Mouse (Mus musculus) induced T-regulatory cell, adult 2 months (primary cell): Measurements from ENCODE around the gene Tsc22d1.

Source experiments
- DNase-seq: peaks from one replicate; pipeline ENCODE4 v3.0.0-alpha.2; 2012; ENCODE audit warnings: low read depth

Tsc22d1 gene

DNA sequence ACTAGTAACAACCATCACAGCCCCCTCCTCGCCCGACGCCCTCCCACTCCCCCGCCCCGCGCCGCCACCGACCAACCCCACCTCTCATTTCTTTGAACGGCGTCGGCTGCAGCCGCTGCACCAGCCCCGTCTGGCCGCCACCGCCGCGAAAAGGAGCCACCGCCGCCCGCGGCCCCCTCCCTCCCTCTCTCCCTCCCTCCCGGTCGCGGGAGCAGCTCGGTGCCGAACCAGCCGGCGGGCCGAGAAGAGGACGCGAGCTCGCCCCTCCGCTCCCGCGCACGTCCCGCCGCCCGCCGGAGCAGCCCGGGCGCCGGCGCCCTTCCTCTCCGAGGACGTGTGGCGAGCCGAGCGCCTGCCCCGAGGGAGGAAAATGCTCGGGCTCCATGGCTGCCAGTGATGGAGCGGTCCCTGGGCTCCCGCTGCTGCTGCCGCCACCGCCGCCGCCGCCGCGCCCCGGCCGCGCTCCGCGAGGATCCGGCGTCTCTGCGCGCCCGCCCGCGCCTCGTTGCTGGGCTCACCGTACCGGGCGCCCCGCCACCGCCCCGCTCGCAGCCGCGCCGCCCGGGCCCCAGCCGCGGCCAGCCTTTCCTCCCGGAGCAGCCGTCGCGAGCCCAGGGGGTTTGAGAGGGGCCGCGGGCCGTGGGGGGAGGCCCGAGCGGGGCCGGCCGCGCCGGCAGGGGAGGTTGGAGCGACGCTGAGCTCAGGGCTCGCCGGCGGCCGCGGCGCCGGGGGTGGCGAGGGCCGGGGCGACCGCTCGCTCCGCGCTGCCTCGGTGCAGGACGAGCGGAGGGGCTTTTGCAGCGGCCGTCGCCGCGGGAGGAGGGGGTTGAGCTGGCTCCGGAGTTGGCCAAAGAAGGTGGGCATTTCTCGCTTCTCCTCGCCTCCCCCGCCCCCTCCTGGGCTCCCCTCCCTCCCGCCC lies at the start of gene Tsc22d1:
Gene Tsc22d1, plus strand, starts transcription at position 100 of the 919 bp plus-strand sequence.
- no peak for DNase-seq

DNA sequence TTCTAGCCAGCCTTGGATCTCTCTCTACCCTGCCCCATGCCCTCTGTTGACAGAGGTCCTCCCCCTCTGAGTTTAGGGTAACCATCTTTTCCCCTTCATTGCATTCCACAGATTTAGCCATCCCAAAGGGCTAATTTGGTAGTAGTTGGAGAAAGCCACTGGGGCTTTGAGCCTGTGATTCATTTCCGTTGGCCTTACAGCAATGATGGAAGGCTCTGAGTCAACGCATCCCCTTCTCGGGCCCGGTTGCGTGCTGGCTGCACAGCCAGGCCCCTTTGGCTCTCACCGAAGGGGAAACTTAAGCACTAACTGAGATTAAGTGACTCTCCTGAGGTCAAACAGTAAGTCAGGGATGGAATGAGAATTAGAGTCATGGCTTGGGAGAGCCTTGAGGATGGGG lies 41.1 kb upstream of the Tsc22d1 start:
- DNase-seq: no peak

DNA sequence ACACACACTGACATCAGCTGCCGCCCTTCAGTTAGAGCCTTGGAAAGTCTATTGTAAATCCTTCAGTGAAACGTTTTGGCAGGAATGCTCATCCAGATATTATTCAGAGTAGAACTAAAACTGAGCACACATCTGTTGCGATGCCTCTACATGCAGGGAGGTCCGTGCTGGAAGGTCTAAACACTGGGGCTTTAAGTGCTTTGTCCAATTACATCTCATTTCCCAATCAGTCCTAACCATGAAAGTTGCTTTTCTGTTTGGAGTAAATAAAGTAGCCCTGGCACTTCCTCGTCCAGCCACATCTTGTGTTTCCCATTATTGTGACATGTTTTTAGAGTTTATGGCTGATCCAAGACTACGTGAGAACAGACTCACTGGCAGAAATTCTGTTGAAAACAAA lies 40.2 kb upstream of the Tsc22d1 start:
- DNase-seq: no peak

DNA sequence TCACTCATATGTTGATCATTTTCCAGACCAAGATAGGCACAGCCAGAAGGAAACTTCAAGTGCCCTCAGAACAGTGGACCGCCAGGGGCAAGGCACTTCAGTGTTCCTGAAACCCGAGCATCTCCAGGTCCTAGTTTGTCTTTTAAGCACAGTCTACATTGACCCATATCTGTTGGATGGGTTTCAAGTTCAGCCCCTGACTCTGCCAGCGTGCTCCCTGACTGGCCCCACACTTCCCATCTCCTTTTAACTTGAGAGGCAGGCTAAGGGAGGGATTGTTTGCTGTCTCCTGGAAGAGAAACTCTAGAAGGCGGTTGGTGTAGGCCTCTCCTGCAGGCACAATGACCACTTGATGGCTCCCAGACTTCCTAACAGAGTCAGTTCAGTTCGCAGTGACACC lies 38.2 kb upstream of the Tsc22d1 start:
- no peak for DNase-seq

DNA sequence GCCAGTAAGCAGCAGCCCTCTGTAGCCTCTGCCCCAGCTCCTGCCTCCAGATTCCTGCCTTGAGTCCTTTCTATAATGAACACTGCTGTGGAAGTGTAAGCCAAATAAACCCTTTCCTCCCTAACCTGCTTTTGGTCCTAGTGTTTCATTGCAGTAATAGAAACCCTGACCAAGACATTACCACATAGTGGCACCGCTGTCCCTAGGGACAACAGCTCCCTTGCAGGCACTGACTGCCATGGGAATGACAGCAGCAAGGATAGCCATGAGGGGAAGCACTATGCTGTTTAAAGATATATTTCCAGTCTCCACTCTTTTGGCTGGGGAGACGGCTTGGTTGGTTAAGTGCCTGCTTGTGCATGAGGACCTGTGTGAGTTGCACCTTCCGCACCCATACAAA lies 35.4 kb upstream of the Tsc22d1 start:
- no peak for DNase-seq

DNA sequence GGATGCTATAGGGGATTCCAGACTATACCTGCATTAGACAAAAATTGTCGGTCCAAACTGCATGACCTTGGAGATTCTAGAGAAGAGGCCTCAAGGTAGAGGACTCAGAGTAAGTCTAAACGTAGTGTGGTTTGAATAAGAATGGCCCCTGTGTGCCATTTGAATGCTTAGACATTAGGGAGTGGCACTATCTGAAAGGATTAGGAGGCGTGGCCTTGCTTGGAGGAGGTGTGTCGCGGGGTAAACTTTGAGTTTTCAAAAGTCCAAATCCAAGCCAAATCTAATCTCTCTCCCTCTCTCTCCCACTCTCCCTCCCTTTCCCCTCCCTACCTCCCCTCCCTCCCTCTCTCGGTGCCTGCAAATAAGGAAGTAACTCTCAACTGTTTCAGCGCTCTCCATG lies 26.7 kb upstream of the Tsc22d1 start:
- no peak for DNase-seq

DNA sequence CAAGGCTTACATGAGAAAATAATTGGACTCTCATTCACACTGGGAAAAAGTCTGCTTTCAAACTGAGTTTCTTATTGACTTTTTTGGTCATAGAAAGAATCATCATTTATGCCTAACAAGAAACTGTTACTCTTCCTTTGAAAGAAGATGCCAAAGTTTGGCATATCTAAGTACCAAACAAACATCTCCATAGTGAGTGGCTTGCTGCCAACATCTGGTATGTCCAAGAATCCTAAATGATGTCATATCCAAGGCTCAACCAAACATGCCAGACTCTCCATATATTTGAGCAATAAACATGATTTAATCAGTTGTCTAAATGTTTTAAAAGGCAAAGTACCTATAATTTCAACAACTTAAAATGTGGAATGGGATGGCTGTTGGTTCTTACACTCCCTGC lies 16.5 kb upstream of the Tsc22d1 start:
- no peak for DNase-seq

DNA sequence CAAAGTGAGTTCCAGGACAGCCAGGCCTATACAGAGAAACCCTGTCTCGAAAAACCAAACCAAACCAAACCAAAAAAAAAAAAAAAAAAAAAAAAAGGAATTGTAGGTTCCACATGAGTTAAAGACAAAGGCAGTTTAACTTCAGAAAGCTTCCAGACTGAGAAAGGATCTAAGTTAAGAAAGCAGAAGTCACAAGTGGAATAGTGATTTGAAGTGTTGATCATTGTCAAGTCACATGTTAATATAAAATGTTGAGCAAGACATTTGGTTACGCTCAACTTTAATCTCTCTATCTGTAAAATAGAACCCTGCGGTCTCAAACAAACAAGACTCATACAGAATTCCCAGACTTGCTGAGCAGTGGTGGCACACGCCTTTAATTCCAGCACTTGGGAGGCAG lies 12.2 kb upstream of the Tsc22d1 start:
- DNase-seq: no peak

DNA sequence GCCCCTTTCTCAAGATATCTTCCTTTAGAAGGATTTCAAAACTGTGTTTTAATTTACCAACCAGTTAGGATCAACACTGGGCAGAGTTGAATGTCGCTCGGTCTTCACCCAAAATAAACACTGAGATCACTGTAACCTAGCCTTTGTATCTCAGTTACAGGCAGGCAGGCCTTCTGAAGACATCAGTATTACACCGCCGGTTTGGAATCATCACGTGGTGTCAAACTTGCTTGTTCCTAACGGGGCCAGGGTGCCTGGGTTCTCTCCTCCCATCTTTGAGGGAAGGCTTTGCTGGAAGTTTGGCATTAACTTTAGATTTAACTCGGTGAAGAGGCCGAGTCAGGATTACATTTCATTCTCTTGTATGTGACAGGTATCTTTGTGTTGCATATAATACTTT lies 5.7 kb upstream of the Tsc22d1 start:
- DNase-seq: no peak

DNA sequence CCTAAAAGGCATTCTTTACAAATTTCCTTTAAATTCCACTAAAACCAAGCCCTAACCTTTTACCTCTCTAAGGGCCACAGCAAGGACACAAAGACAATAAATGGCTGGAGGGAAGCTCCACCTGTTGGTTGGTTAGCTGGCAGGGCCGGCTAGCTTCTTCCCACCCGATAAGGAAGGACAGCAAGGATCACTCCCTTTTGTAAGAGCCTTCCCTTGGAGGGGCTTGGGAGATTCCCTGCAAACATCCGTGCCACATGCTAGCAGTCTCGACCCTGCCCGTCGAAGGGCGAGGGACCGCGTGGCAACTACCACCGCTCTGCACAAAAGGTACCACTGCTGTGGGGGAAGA lies 1.0 kb upstream of the Tsc22d1 start:
- no peak for DNase-seq

DNA sequence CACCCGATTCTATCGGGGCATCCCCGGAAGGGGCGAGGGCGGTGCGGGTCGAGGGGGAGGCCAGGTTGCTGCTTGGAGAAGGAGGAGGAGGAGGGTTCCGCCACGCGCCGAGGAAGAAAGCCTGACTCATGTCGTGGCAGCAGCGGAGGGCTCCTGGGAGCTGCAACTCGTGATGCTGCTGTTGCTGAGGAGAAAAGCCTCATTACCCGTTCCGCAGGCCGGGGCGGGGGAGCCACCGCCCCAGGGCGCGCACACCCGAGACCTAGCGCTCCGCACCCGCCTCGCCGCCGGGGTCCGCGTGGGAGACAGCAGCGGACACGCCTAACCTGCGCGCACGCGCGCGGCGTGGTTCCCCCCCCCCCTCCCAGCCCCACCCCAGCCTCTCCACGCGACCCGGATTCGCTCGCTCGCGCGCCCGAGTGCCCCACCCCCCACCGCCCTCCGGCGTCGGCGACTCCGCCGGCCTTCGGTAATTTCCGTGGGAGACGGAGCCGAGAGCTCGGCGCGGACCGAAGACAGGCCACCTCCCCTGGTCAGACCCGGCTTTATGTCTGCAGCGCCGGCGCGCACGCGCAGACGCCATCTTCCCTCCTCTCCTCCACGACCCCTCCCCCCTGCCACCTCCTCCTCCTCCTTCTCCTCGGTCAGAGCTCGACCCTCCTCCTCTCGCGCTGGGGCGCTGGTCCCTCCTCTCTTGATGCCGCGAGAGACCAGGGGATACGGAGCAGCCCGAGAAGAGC lies 469 bp upstream of the Tsc22d1 start:
- peak; percentile 92 for DNase-seq

DNA sequence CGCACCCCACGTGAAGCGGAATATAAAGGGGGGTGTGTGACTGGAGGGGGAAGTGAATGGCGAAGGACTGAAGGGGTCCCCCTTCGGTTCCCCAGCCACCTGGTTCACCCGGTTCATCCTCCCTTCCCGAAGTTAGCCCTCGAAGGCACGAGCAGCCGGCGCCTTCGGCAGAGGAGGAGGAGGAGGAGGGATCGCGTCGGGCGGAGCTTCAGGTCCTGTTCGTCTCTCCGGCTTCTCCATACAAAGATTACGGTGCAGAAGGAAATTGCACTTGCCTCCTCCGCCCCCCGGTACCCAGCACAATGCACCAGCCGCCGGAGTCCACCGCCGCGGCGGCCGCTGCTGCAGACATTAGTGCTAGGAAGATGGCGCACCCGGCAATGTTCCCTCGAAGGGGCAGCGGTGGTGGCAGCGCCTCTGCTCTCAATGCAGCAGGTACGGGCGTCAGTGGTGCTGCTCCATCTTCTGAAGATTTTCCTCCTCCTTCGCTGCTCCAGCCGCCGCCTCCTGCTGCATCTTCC lies 1.1 kb downstream of the Tsc22d1 start:
- peak; percentile 52 for DNase-seq

DNA sequence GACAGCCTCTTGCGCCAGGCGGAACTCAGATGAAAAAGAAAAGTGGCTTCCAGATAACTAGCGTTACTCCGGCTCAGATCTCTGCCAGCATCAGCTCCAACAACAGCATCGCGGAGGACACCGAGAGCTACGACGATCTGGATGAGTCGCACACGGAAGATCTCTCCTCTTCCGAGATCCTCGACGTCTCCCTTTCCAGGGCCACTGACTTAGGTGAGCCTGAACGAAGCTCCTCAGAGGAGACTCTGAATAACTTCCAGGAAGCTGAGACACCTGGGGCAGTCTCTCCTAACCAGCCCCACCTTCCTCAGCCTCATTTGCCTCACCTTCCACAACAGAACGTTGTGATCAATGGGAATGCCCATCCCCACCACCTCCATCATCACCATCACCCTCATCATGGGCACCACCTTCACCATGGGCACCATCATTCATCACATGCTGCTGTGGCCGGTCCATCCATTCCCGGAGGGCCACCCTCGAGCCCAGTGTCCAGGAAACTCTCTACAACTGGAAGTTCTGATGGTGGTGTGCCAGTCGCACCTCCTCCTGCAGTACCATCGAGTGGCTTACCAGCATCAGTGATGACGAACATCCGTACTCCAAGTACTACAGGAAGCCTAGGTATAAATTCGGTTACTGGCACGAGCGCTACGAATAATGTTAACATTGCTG lies 1.7 kb downstream of the Tsc22d1 start:
- no peak for DNase-seq

DNA sequence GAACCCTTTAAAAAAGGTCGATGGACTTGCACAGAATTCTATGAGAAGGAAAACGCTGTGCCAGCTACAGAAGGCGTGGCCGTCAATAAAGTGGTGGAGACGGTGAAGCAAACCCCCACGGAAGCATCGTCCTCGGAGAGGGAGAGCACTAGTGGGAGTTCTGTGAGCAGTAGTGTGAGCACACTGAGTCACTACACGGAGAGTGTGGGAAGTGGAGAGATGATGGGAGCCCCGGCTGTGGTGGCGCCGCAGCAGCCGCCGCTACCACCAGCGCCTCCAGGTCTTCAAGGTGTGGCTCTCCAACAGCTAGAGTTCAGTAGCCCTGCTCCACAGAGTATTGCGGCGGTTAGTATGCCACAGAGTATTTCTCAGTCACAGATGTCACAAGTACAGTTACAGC lies 2.6 kb downstream of the Tsc22d1 start:
- DNase-seq: no peak

DNA sequence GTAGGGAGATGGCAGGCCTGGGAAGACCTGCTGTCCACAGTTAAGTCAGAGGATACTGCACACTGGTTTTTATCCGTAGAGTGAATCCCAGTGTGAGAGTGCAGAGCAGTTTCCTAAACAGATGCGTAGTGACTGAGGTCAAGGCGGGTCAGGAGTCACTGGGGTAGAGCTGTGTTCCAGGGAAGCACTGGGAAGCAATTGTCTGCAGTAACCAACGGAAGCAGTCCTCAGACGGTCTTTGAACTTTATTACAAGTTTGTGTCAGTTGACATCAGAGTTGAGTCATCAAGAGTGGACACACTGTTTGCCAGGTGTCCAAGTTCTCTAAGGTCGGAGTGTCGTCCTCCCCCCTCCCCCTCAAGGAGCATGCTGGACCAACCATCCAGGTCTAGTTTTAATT lies 6.0 kb downstream of the Tsc22d1 start:
- DNase-seq: no peak

DNA sequence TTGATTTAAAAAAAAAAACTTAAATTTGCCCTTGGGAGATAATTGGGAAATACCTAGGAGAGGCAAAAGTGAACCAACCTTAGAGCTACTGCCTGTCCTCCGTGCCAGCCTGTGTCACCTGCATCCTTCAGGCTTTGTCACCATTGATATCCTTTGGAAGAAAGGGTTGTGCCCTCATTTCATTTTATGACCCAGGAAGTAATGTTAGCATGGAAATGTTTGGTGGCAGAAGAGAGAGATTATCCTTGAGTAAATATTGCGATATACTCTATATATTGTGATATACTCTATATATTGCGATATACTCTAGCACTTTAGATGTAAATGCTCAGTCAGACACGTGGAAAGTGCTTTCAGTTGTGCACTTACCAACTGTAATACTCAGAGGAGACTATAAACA lies 6.4 kb downstream of the Tsc22d1 start:
- DNase-seq: no peak

DNA sequence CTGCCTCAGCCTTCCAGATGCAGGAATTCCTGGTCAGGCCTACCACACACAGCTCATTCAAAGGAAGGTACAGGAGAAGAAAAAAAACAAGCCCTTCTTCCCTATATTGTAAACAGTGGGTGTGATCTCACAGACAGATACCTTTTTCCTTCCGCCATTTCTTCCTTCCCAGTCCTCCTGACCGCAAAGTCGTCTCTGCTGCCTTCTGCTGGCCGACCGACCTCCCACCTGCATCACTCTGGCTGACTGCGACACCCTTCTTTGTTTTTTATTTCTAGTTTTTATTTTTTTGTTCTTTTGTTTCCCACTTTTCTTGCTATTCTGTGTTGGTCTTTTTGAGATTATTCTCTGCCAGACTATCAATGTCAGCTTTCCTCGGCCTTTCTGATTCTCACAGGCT lies 10.7 kb downstream of the Tsc22d1 start:
- no peak for DNase-seq

DNA sequence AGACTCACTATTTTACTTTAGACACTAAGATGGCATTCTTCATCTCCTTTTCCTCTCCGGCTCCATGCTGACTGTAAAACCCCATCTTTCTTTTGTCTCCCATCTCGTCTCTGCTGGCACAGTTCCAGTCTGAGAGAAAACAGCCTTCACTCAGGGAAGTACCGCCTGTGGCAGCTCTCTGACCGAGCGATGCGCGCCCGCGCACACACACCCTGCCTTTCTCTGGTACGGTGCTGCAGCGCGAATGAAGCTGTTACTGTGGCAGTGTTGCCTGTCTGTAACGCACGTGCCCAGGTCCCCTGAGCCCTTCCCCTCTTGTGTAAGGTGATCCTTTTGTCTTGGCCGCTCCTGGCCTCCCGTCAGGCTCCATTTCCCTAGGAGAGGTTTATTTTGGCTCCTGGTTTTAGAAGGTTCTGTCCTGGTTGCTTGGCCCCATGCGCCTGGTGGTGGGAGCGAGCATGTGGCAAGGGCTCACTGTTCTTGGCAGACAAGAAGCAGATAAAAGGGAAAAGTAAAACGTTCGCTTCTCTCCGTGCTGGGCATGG lies 11.3 kb downstream of the Tsc22d1 start:
- no peak for DNase-seq

DNA sequence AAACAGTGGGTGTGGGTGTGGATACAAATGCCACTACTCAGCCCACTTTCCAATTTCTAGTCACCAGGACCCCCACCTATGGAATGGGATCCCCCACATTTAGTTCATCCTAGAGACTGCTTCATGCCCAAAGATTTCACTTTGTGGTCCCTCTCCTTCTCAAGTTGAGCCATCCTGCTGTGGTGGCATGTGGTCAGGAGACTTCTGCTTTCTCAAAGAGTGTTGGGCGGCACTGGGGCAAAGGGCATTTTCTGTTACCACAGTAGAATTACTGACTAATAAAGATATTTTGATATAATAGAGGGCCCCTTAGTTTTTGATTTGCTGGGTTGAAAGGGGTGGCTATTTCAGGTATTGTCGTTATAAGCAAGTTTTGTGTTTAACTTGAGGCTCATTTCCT lies 14.1 kb downstream of the Tsc22d1 start:
- DNase-seq: no peak

DNA sequence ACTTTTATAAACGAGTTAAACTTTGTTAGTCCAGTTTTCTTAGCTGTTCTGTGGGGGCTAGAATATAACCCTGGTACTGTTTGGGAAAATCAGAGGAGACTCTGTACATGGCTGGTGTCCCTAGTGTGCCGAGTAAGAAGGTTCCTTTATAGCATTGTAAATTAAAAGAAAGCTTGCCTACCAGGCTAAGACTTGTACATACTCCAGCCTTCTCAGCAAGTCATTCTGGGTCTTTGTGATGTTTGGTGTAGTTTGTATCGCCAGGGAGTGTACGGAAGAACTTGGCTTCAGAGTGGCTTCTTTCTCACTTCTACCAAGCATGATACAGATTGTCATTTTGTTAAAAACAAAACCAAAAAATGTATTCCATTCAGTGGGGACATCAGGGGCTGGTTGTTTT lies 17.2 kb downstream of the Tsc22d1 start:
- DNase-seq: no peak

DNA sequence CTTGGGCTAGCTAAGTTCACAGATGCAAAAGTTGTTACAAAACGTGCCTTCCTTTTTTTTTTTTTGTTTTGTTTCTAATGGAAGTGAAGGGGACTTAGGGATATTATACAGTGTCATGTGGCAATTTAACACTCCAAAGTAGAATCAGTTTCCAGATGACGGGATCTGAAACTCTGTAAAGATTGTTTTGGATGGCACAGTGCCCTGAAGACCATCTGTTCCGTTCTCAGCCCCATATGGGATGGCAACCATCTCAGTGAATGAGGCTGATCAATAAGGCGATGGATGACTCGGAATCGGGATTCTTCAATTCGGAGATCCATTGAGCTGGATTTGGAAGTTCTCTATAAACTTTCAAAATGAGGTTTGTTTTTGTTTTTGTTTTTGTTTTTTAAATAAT lies 17.6 kb downstream of the Tsc22d1 start:
- no peak for DNase-seq

DNA sequence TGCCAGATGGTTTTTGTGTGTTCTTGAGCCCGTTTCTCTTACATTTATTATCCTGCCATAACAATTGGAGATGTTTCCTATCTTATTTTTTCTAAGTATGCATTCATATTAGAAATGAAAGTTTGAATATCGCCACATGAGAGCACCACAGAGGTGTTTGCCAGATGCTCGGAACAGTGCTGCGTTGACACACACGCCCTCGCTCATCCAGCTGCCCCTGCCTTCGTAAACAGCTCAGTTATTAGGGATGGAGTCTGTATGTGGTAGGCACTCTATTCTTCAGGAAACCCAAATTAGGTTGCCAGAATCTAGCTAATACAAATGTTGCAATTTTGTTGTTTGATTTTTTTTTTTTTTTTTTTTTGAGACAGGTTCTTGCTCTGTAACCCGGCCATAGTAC lies 18.1 kb downstream of the Tsc22d1 start:
- no peak for DNase-seq

DNA sequence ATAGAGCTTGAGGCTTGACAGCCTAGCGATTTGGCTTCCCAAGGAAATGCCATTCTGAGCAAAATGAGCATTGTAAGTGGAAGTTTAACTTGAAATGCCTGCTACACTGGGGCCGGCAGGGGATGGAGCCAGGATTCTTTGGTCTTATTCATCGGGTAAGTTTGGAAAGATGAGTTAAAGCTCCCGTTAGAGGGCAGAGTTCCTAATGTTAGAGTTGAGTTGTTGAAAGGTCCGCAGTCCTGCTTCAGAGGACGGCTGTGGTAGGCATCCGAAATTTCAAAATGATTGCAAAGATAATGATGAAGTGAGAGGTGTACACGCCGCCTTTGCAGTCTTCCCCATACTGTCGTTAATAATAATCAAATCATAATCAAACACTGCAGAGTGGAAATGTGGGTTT lies 27.4 kb downstream of the Tsc22d1 start:
- DNase-seq: no peak
